Mouse (Mus musculus): Measurements from ENCODE around the gene Kdelr1. TPM values are rescaled to one million over a fixed set of nuclear protein-coding genes. Genes with fewer than 3 reads are reported as not detected.
"Not testable (repeated sequence)": the region's sequence is repeated elsewhere in the genome, so short reads cannot be mapped to it uniquely, and the experiment has no call there.

Kdelr1 gene
- polyA plus RNA-seq, 1 experiment from 2014 or later, result 150 TPM

DNA sequence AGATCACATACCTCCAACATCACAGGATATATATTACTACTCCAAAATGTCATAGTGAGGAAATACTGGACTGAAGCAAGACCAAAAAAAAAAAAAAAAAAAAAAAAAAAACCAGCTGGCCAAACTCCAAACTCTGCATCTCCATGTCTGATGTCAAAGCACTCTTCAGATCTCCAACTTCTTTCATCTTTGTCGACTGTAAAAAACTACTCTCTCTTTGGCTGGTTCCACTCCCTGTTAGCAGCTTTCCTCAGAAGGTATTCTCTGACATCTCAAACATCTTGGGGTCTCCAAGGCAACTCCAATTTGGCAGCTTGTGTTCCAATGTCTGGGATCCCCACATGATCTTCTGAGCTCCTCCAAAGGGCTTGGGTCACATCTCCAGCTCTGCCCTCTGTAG is 5.7 kb downstream of the Kdelr1 start, which contains the start of gene Grin2d:
Gene Grin2d (minus strand): TSS at position 101 of the 400 bp plus-strand sequence.
- Histone ChIP-seq H3K36me3 (ENCODE audit: control insufficient read depth, insufficient read depth, low read length) (peaks cover 75% of the 10 kb centered on the region), H3K4me1 (ENCODE audit: control insufficient read depth, insufficient read depth, low read length) (peaks cover 15% of the 10 kb centered on the region; the same call in 1 of the 2 replicates)
- not testable (repeated sequence) for H3K9ac ChIP-seq (replicated peaks; ENCODE audit: low read depth, low read length); H3K4me3 ChIP-seq (ENCODE audit: low read depth, low read length); H3K9me3 ChIP-seq (ENCODE audit: control insufficient read depth, low read depth, low read length); H3K27ac ChIP-seq (ENCODE audit: low read length); H3K4me2 ChIP-seq (replicated peaks; ENCODE audit: low read depth, low read length); H3K27me3 ChIP-seq (ENCODE audit: control insufficient read depth, insufficient read depth, low read length); ATAC-seq (ENCODE audit: insufficient number of reproducible peaks, insufficient read depth, low FRiP score, low read depth)
- WGBS, result 97% methylated on average over 1 of the region's 1 CpGs

DNA sequence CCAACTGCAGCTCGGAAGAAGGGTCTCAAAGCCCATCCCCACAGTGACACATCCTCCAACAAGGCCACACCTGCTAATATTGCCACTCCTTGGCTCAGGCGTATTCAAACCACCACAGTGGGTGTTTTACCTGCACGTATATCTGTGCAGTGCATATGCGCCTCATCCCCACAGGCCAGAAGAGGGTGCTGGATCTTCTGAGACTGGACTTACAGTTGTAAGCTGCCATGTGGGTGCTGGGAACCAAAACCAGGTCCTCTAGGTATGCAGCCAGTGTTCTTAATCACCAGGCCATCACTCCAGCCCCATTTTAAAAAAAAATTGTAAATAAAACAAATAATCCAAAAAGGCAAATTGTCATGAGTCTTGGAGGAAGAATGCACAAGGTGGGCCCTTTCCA is 8.0 kb downstream of the Kdelr1 start:
- Histone ChIP-seq H3K9me3 (ENCODE audit: control insufficient read depth, low read depth, low read length) (no peaks in the 10 kb centered on the region), H3K36me3 (ENCODE audit: control insufficient read depth, insufficient read depth, low read length) (peaks cover 82% of the 10 kb centered on the region), H3K4me3 (ENCODE audit: low read depth, low read length) (no peak overlapping the region), H3K4me1 (ENCODE audit: control insufficient read depth, insufficient read depth, low read length) (no peaks in the 10 kb centered on the region), H3K27ac (ENCODE audit: low read length) (no peak overlapping the region), H3K27me3 (ENCODE audit: control insufficient read depth, insufficient read depth, low read length) (no peaks in the 10 kb centered on the region), H3K4me2 (replicated peaks; ENCODE audit: low read depth, low read length) (no peak overlapping the region), H3K9ac (replicated peaks; ENCODE audit: low read depth, low read length) (no peak overlapping the region)
- ATAC-seq (ENCODE audit: insufficient number of reproducible peaks, insufficient read depth, low FRiP score, low read depth), result no peak
- WGBS, result 95% methylated on average over 4 of the region's 4 CpGs

DNA sequence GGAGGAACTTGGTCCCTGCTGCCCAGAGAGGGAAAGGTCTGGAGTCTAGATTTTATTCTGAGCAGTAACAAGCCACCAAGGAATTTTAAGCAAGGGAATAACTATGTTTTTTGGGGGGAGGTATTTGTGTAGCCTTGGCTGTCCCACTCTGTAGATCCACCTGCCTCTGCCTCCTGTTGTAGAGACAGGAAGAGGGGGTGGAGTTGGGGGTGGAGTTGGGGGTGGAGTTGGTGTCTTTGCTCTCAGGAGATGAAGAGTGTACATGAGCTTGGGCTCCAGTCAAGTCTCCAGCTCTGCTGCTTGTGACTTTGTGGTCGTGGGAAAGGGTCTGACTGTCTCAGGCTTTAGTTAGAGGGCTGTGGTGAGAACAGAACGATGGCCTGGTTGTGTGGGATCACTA is 8.4 kb downstream of the Kdelr1 start:
- 91% methylated on average over 2 of the region's 2 CpGs for WGBS

DNA sequence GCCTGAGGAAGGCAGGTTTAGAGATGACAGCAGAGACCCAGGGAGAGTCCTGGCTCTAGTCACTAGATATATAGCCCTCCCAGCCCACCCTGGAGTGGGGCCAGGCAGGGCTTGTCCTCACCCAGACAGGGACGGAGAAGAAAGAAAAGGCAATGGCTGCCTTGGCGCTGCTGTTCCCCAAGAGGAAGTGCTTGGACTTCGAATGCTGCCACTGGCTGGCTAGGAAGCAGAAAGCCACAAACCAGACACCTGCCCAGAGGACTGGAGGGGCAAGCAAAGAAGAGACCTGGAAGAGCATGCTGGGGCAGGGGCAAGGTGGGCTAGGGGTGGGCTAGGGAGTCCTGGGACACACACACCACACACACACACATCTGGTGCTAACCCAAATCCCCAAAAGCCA is 14.7 kb downstream of the Kdelr1 start:
- H3K9ac ChIP-seq (replicated peaks; ENCODE audit: low read depth, low read length), result no peak overlapping the region
- no peaks in the 10 kb centered on the region for H3K27me3 ChIP-seq (ENCODE audit: control insufficient read depth, insufficient read depth, low read length)
- H3K4me2 ChIP-seq (replicated peaks; ENCODE audit: low read depth, low read length), result no peak overlapping the region
- no peaks in the 10 kb centered on the region for H3K9me3 ChIP-seq (ENCODE audit: control insufficient read depth, low read depth, low read length)
- no peak for ATAC-seq (ENCODE audit: insufficient number of reproducible peaks, insufficient read depth, low FRiP score, low read depth)
- peaks cover 28% of the 10 kb centered on the region for H3K36me3 ChIP-seq (ENCODE audit: control insufficient read depth, insufficient read depth, low read length)
- H3K4me1 ChIP-seq (ENCODE audit: control insufficient read depth, insufficient read depth, low read length), result no peaks in the 10 kb centered on the region
- WGBS, result 52% methylated on average over 3 of the region's 3 CpGs
- H3K27ac ChIP-seq (ENCODE audit: low read length), result no peak overlapping the region
- no peak overlapping the region for H3K4me3 ChIP-seq (ENCODE audit: low read depth, low read length)

More for the DNA sequence above, 8.4 kb downstream of the Kdelr1 start:
- H3K9me3 ChIP-seq (ENCODE audit: control insufficient read depth, low read depth, low read length), result no peaks in the 10 kb centered on the region
- ATAC-seq (ENCODE audit: insufficient number of reproducible peaks, insufficient read depth, low FRiP score, low read depth), result no peak
- no peaks in the 10 kb centered on the region for H3K4me1 ChIP-seq (ENCODE audit: control insufficient read depth, insufficient read depth, low read length)
- no peak overlapping the region for H3K27ac ChIP-seq (ENCODE audit: low read length)
- no peak overlapping the region for H3K4me2 ChIP-seq (replicated peaks; ENCODE audit: low read depth, low read length)
- no peaks in the 10 kb centered on the region for H3K27me3 ChIP-seq (ENCODE audit: control insufficient read depth, insufficient read depth, low read length)
- peaks cover 77% of the 10 kb centered on the region for H3K36me3 ChIP-seq (ENCODE audit: control insufficient read depth, insufficient read depth, low read length)
- H3K9ac ChIP-seq (replicated peaks; ENCODE audit: low read depth, low read length), result no peak overlapping the region
- H3K4me3 ChIP-seq (ENCODE audit: low read depth, low read length), result no peak overlapping the region

DNA sequence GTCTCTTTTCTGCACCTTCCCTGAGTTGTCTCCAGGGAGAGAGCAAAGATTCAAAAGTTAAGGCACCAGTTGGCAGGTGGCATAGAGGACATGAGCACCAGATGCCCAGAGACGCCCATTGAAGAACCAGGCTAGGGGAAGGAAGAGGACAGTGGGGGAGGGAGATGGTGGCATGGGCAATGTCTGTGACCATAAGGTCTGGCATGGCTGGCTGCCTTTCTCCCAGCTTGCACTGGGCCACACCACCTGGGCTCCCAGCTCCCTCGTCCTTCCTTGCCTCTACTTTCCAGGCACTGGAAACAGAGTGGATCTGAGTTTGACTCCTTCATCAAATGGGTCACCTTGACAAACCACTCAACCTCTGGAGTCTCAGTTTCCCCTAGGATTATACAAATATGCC is 20.1 kb downstream of the Kdelr1 start:
- no peak for ATAC-seq (ENCODE audit: insufficient number of reproducible peaks, insufficient read depth, low FRiP score, low read depth)
- Histone ChIP-seq H3K27me3 (ENCODE audit: control insufficient read depth, insufficient read depth, low read length) (no peaks in the 10 kb centered on the region), H3K4me3 (ENCODE audit: low read depth, low read length) (no peak overlapping the region), H3K36me3 (ENCODE audit: control insufficient read depth, insufficient read depth, low read length) (no peaks in the 10 kb centered on the region), H3K27ac (ENCODE audit: low read length) (no peak overlapping the region), H3K9me3 (ENCODE audit: control insufficient read depth, low read depth, low read length) (no peaks in the 10 kb centered on the region), H3K4me1 (ENCODE audit: control insufficient read depth, insufficient read depth, low read length) (peaks cover 6% of the 10 kb centered on the region; the same call in 1 of the 2 replicates), H3K9ac (replicated peaks; ENCODE audit: low read depth, low read length) (no peak overlapping the region), H3K4me2 (replicated peaks; ENCODE audit: low read depth, low read length) (no peak overlapping the region)
- WGBS, result 74% methylated on average over 2 of the region's 2 CpGs

DNA sequence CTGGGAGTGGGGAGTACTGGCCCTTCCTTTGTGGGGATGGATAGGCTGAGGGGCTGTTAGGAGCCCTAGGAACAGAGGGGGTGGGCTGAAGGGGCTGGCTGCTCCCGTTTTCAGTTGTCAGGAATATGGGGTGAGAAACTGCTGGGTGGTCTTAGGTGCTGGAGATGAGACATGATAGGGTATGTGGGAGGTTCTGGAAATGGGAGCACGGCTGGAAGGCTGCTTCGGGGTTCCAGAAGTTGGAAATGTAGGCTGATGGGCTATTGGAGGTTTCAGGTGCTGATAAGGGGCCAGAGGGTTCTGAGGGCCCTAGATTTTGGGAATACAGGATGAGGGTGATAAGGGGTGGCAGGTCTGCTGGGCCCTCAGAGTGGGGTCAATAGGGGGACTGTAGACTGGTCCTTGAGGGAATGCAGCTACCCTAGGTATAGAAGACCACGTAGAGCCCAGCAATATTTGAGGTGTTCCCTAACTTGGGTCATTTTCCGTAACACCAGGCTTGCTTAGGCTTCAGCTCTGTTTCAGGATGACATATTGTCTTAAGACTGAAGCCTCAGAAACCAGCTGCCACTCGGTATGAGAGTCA is 23.5 kb downstream of the Kdelr1 start:
- Histone ChIP-seq H3K9me3 (ENCODE audit: control insufficient read depth, low read depth, low read length) (no peaks in the 10 kb centered on the region), H3K27ac (ENCODE audit: low read length) (peak overlapping the region; percentile 16; the same call in 1 of the 2 replicates), H3K4me2 (replicated peaks; ENCODE audit: low read depth, low read length) (peak overlapping the region; percentile 36), H3K9ac (replicated peaks; ENCODE audit: low read depth, low read length) (no peak overlapping the region), H3K36me3 (ENCODE audit: control insufficient read depth, insufficient read depth, low read length) (no peaks in the 10 kb centered on the region), H3K4me3 (ENCODE audit: low read depth, low read length) (no peak overlapping the region), H3K27me3 (ENCODE audit: control insufficient read depth, insufficient read depth, low read length) (no peaks in the 10 kb centered on the region), H3K4me1 (ENCODE audit: control insufficient read depth, insufficient read depth, low read length) (peaks cover 9% of the 10 kb centered on the region; the same call in 1 of the 2 replicates)
- peak; percentile 0; the same call in 1 of the 2 replicates for ATAC-seq (ENCODE audit: insufficient number of reproducible peaks, insufficient read depth, low FRiP score, low read depth)
- WGBS, result 70% methylated on average over 6 of the region's 6 CpGs

DNA sequence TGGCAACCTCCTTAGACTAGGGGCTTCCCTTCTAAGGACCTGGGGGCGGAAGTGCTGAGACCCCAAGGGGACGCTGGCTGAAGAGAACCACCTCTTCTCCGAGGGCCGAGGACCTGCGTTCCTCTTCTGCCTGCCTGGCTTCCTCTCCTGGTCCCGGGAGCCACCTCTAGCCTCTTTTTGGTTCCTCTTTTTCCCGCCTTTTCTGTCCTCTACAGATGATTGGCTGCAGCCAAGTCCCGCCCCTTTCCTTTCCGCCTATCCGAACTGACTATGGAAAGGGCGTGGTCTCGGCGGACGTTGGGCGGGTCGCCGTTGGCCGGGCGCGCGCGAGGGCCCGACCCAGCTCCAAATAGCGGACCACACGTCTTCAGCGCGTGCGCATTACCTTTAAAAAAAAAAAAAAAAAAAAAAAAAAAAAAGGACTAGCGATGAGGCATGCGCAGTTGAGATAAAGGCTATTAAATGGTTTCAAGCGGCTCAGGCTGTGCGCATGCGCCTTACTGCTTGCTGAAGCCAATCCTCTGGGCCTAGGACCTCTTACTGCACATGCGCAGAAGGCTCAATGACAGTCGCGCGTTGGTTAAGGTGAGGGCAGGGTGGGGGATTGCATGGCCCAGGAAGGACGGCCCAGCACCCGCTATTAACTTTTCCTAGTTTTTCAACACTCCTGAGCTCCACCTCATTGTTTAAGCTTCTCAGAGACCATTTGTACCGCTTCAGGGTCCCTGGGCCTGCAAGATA is 24.1 kb downstream of the Kdelr1 start, which contains the start of the genes Syngr4 and Tmem143:
Gene Syngr4 (minus strand): TSS at position 198 of the 741 bp plus-strand sequence.
Gene Tmem143 (plus strand): TSS at position 425 of the 741 bp plus-strand sequence.
- no peaks in the 10 kb centered on the region for H3K9me3 ChIP-seq (ENCODE audit: control insufficient read depth, low read depth, low read length)
- H3K27ac ChIP-seq (ENCODE audit: low read length), result peak within 1 kb of the TSS; percentile 78
- 1% methylated on average over 40 of the region's 40 CpGs for WGBS
- peak within 1 kb of the TSS; percentile 50 for H3K4me3 ChIP-seq (ENCODE audit: low read depth, low read length)
- H3K36me3 ChIP-seq (ENCODE audit: control insufficient read depth, insufficient read depth, low read length), result no peaks in the 10 kb centered on the region
- peaks cover 9% of the 10 kb centered on the region; the same call in 1 of the 2 replicates for H3K4me1 ChIP-seq (ENCODE audit: control insufficient read depth, insufficient read depth, low read length)
- H3K27me3 ChIP-seq (ENCODE audit: control insufficient read depth, insufficient read depth, low read length), result no peaks in the 10 kb centered on the region
- peak within 1 kb of the TSS; percentile 94 for H3K4me2 ChIP-seq (replicated peaks; ENCODE audit: low read depth, low read length)
- H3K9ac ChIP-seq (replicated peaks; ENCODE audit: low read depth, low read length), result peak within 1 kb of the TSS; percentile 49
- peak; percentile 87 for ATAC-seq (ENCODE audit: insufficient number of reproducible peaks, insufficient read depth, low FRiP score, low read depth)

DNA sequence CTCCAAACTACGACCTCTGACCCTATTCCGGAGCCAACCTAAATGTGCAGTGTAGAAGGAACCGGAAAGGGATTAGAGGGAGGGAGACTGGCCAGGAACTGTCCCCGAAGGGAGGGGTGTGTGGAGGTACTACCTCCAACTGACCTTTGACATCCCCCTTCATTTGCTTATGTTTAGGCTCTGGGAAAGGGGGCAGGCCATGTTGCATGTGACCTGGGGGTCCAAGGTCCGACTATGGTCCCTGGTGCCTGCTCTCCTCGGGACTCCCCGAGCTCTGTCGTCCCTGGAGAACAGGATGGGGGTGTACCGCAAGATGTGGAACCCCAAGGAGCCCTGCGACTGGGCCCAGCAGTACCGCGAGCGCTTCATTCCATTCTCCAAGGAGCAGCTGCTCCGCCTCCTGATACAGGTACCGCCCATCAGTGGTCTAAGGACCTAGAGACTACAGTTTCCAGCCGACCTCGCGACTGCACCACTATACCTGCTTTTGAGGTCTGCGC is 24.7 kb downstream of the Kdelr1 start:
- H3K36me3 ChIP-seq (ENCODE audit: control insufficient read depth, insufficient read depth, low read length), result no peaks in the 10 kb centered on the region
- H3K4me1 ChIP-seq (ENCODE audit: control insufficient read depth, insufficient read depth, low read length), result peaks cover 9% of the 10 kb centered on the region; the same call in 1 of the 2 replicates
- peak overlapping the region; percentile 94 for H3K4me2 ChIP-seq (replicated peaks; ENCODE audit: low read depth, low read length)
- peak overlapping the region; percentile 49 for H3K9ac ChIP-seq (replicated peaks; ENCODE audit: low read depth, low read length)
- H3K27me3 ChIP-seq (ENCODE audit: control insufficient read depth, insufficient read depth, low read length), result no peaks in the 10 kb centered on the region
- no peaks in the 10 kb centered on the region for H3K9me3 ChIP-seq (ENCODE audit: control insufficient read depth, low read depth, low read length)
- peak overlapping the region; percentile 78 for H3K27ac ChIP-seq (ENCODE audit: low read length)
- ATAC-seq (ENCODE audit: insufficient number of reproducible peaks, insufficient read depth, low FRiP score, low read depth), result peak; percentile 64
- 2% methylated on average over 19 of the region's 19 CpGs for WGBS
- H3K4me3 ChIP-seq (ENCODE audit: low read depth, low read length), result peak overlapping the region; percentile 50
